Mouse (Mus musculus): ENCODE results near the gene Foxm1. TPM values are rescaled to one million over a fixed set of nuclear protein-coding genes. Genes with fewer than 3 reads are reported as not detected.

Foxm1 gene
- polyA plus RNA-seq, 1 experiment from 2014 or later: 7.2 TPM

Other genes starting within 250 kb of the Foxm1 start
- 62.6 and 66.8 TPM in 2 replicates for gene Tspan9, start 219.4 kb upstream of the Foxm1 start, polyA plus RNA-seq (2015; fragmentation: Nextera tagmentation; extraction: Ambion mirVana)
- 0.81 and 1.5 TPM in 2 replicates for gene Tead4, start 62.1 kb upstream of the Foxm1 start, polyA plus RNA-seq (2015; fragmentation: Nextera tagmentation; extraction: Ambion mirVana)
- 17.7 and 19.9 TPM in 2 replicates for gene Tulp3, start 7.1 kb upstream of the Foxm1 start, polyA plus RNA-seq (2015; fragmentation: Nextera tagmentation; extraction: Ambion mirVana)
- 67.4 and 82.0 TPM in 2 replicates for gene Rhno1, start 56 bp upstream of the Foxm1 start, polyA plus RNA-seq (2015; fragmentation: Nextera tagmentation; extraction: Ambion mirVana)
- 0.61 and 0.82 TPM in 2 replicates for gene Tex52, start 12.5 kb downstream of the Foxm1 start, polyA plus RNA-seq (2015; fragmentation: Nextera tagmentation; extraction: Ambion mirVana)
- not detected in 2 replicates for gene Gm44596, start 12.5 kb downstream of the Foxm1 start, polyA plus RNA-seq (2015; fragmentation: Nextera tagmentation; extraction: Ambion mirVana)
- gene Nrip2, start 36.3 kb downstream of the Foxm1 start, polyA plus RNA-seq (2015; fragmentation: Nextera tagmentation; extraction: Ambion mirVana): 11.0 and 11.3 TPM in 2 replicates
- gene Itfg2, start 62.0 kb downstream of the Foxm1 start, polyA plus RNA-seq (2015; fragmentation: Nextera tagmentation; extraction: Ambion mirVana): 35.7 and 46.9 TPM in 2 replicates
- gene Fkbp4, start 75.7 kb downstream of the Foxm1 start, polyA plus RNA-seq (2015; fragmentation: Nextera tagmentation; extraction: Ambion mirVana): 341 and 344 TPM in 2 replicates
- 0.10 and 0.34 TPM in 2 replicates for gene Pzp, start 163.8 kb downstream of the Foxm1 start, polyA plus RNA-seq (2015; fragmentation: Nextera tagmentation; extraction: Ambion mirVana)
- 4.7 and 5.6 TPM in 2 replicates for gene A2ml1, start 218.6 kb downstream of the Foxm1 start, polyA plus RNA-seq (2015; fragmentation: Nextera tagmentation; extraction: Ambion mirVana)

Data from hindbrain, embryonic 16.5 days (tissue).